Mouse (Mus musculus): ENCODE data around the gene Bag2.
"Not testable (repeated sequence)": the region's sequence is repeated elsewhere in the genome, so short reads cannot be mapped to it uniquely, and the experiment has no call there.

Gene Bag2

DNA sequence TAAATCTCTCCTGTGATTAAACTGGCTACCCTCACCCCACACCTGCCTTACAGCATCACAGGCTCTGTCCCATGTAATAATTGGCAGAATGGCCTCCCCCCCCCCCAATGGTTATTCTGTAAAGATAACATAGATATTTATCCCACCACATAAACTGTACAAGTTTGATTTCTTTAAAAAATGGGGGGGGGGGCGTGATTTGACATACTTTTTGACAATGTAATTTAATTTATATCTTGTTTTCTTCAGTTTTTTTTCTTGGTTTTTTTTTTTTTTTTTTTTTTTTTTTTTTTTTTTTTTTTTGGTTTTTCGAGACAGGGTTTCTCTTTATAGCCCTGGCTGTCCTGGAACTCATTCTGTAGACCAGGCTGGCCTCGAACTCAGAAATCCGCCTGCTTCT lies 7.9 kb downstream of the Bag2 start:
- in situ Hi-C loops (cut with MboI), result not testable (repeated sequence)

DNA sequence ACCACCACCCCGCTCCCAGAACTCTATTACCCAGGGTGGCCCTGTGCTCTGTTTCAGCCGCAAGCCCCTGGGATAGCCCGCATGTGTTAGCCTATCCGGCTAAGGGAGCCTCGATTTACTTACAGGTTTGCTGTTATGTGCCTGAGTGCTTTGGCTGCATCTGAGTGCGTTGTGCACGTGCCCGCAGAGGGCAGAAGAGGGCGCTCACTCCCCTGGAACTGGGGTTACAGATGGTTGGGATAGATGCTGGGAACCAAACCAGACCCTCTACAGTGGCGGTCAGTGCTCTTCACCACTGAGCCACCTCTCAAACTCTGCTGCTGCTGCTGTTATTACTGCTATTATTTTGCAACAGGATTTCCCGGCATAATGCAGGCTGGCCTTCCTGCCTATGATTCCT lies 8.5 kb downstream of the Bag2 start:
- in situ Hi-C loops (cut with MboI), result no loop called here

DNA sequence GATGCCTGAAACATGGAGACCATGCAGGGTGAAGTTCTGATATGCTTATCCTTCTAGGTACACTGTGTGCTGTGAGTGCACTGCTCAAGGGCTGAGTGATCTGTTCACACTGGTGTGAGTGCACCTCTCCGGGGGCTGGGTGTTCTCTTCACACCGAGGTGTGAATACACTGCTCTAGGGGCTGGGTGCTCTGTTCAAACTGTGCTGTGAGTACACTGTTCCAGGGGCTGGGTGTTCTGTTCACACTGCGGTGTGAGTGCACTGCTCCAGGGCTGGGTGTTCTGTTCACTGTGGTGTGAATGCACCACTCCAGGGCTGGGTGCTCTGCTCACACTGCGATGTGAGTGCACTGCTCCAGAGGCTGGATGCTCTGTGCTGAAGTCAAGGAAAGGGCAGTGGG lies 11.7 kb downstream of the Bag2 start:
- in situ Hi-C loops (cut with MboI), result no loop called here

DNA sequence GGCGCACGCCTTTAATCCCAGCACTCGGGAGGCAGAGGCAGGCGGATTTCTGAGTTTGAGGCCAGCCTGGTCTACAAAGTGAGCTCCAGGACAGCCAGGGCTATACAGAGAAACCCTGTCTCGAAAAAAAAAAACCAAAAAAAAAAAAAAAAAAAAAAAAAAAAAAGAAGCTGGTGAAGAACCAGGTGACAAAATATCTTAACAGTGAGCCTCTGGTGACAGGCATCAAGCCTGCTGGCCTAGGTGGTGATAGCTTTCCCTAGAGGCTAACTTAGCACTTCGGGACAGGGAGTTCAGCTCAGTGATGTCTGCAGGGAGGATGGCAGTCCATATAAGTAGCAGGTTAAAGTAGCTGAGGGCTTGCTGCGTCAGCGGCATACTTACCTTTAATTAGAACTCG lies 12.8 kb downstream of the Bag2 start:
- in situ Hi-C loops (cut with MboI), result not testable (repeated sequence)

DNA sequence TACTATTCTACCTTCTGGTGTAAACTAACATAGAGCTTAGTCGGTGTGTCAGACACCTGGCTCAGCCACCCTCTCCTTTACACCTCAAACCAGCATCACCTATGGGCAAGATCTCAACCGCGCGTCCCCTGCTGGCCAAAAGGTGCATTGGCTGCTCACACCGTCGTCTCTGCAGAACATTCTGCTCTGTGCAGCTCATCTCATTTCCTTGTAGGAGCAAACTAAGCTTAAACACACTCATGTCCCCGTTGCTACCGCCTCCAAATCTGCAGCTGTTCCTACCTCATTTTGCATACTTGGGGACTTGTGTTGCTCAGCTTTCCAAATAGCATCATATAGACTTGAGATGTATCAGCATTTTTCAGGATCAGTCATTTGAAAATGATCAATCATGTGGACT lies 14.7 kb downstream of the Bag2 start:
- in situ Hi-C loops (cut with MboI), result no loop called here

DNA sequence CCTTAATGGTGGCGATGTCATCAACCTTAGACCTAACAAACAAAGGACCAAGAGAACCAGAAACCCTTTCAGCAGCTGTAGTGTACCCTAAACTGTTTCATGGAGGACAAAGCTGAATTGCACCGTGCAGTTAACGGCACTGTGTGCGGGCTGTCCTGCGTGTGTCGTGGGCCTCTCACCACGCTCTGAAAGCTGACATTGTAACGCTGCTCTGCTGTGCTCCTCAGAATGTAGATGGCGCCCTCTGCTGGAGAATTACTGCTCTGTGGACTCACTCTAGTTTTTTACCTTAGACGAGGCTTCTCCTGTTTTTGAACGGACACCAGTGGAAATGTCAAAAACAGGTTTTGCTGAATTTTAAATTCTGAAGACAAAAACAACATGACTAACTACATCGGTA lies 18.3 kb downstream of the Bag2 start:
- in situ Hi-C loops (cut with MboI), result no loop called here

DNA sequence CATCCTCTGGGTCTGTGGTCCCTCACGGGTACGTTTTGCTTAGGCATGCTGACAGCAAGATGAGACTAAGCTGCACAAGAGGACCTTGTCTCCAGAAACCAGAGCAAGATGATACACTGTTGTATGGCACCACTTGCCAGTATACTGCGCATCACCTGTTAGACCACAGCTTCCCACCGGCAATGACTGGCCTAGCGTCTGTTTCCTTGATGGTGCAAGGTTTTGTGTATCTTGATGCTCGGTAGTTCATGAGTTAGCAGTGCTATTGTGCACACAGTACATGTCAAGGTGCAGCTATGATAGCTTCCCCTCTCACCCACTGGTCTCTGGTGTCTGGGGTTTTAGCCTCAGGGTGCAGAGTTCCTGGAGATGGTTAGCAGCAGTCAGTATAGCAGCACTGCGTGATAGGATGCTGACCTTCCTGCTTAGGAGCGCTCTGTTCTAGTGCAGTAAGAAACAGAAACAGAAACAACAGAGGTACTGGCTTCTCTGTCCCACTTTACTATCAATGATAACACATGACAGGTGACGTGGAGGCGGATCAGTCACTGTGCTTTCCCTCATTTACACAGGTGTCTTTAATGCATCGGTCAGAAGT lies 18.8 kb downstream of the Bag2 start:
- in situ Hi-C loops (cut with MboI), result no loop called here

DNA sequence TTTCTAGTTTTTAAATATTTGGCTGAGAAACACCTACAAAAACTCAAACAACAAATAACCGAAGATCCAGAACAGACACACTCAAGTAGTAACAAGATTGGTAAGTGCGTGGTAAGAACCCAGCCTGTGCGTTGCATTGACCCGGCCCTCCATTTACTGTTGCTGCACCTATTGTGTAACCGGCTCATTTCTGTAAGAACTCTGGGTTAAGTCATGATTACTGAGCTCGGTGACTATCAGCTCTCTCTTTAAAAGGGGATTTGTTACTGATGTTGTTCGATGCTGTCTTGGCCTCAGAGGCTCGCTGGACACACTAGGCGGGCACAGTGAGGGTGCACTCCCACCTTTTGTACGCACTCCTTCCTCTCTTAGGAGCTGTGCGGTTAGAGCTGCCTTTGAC lies 19.3 kb downstream of the Bag2 start:
- in situ Hi-C loops (cut with MboI), result no loop called here

DNA sequence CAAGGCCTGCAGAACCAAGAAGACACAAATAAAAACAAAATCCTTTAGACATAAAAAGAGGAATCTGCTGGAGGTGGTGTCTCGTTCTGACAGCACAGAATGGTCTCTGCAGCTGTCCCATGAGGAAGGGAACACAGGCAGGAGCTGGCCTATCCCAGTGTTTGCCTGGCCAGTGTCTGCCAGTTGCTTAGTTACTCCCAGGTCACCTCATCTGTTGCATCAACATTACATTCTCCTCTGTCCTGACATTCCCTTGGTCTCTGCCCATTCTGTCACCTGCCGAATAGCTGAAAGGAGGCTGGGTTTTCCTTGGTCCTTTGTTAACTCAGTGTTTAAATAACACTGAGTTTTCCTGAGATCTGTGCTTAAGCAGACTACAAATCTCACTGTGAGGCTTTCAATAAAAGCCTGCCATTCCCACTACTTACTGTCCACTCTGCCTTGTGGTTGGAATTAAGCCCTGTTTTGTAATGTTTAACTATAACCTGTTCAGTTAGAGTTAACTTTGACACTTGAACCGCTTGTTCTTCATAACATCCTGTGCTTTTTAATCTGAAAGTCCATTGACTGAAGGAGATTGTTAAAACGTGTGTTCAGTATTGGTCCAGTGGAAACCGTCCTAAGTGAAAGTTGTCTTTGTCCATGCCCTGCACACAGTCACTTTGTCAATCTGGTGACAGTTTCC lies 23.5 kb downstream of the Bag2 start:
- in situ Hi-C loops (cut with MboI), result no loop called here

DNA sequence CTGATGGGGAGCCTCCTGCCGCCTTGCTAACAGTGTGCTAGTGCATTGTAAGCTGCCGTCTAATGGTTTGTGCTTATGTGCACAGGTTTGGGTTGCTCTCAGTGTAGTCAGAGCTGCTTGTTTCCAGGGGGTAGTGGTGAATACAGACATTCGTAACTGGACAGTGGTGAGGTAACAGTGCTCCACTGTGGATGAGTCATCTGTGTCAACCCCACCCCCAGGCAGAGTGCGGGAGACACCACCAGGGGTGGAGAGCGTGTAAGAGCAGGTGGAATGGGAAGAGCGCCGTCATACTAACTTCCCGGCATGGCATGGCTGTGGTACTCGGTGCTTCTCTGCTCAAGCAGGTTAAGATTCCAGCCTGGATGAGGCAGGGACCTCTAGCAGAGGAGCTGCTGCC lies 24.6 kb downstream of the Bag2 start:
- in situ Hi-C loops (cut with MboI), result no loop called here

DNA sequence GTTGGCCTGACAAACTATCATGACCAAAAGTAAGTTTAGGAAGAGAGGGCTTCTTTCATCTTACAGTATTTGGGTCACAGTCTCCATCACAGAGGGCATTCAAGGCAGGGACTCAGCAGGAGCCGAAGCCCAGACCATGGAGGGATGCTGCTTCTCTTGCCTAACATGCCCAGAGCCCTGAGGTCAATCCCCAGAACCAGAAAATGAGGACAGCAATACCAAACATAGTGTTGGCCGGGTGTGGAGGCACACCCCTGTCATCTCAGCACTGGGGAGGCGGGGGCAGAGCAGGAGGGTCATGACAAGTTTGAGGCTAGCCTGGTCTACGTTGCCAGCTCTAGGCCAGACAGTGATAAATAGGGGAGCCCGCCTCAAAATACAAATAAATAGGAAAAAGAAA lies 32.5 kb downstream of the Bag2 start:
- in situ Hi-C loops (cut with MboI), result no loop called here

DNA sequence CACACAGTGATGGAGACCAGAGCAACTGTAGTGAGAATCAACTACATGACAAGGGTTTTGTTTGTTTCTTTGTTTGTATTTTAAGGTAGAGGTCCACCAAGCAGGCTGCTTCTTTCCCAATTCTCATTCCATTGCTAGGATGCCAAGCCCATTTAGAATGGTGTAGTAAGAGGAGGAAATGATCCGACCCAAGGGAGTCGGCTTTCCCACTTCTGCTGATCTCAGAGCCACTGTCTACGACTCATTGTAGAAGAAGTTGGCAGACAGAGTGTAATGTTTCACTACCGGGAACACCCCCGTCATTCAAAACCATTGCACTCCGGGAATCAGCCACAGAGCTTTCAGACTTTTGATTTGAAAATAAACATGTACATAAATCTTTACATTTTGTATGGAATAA lies 33.1 kb downstream of the Bag2 start:
- in situ Hi-C loops (cut with MboI), result no loop called here

DNA sequence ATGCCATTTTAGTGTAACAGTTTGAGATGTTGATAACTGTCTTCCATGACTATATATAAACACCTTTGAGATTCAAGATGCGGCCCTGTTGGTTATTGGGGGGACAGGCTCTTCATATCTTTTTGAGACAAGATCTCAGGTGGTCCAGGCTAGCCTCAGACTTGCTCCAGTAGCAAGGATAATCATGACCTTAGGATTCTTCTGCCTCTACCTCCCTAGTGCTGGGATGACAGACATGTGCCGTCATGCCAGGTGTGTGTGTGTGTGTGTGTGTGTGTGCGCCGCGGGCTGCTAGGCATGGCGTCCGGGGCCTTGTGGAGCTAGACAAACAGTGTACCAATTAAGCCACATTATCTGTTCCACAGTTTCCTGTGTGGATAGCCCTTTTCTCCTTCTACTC lies 36.6 kb downstream of the Bag2 start:
- in situ Hi-C loops (cut with MboI), result no loop called here

DNA sequence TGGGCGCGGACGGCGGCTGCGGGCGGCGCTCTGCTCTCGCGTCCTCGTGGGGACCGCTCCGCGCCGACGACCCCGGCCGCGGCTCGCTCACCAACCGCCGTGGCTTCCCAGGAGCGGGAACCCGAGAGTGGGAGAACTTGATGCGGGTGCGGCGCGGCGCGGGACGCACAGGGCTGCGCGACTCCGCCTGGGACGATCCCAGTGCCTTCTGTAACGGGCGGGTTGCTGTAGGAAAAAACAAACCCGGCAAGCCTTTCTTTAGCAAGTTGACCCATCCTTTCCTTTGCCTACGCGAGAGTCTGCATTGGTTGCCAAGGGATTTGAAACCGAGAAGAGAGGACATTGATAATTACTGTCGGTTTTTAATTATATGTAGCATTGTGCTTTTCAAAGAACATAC lies 37.4 kb downstream of the Bag2 start:
- in situ Hi-C loops (cut with MboI), result no loop called here

DNA sequence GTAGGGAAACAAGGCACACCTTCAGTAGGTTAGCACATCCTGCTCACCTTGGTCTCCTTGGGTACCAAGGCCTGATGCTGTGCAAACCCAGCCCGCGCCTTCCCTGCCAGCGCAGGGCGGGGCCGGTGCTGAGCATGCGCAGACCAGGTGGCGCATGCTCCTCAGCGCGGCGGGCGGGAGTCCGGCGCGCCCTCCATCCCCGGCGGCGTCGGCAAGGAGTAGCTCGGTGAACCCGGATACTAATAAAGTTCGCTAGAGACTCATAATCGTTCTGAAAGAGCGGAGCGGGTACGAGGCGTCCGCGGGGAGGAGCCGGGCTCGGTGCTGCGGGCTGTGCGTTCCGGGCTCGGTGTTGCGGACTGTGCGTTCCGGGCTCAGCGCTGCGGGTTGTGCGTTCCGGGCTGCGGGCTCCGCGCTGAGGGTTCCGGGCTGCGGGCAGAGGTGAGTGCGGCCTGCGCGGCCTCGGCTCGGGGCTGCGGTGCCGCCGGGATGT lies 37.8 kb downstream of the Bag2 start, which contains the start of gene Rab23:
Gene Rab23 (plus strand): TSS at position 155 of the 493 bp plus-strand sequence.
- in situ Hi-C loops (cut with MboI), result no loop called here

DNA sequence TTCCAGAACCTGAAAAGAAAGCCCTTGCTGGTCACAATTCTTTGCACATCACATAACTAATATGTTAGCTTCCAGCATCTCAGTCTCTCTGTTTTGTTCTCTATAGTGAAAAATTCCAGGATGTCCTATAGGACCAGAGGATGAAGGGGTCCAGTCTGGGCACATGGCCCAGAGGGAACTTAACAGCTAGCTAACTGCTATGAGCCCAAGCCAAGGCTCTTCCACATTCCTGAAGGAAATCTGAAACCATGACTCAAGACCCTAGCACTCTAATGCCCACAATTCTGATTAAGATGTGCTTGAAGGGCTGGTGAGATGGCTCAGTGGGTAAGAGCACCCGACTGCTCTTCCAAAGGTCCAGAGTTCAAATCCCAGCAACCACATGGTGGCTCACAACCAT lies 40.0 kb downstream of the Bag2 start:
- in situ Hi-C loops (cut with MboI), result no loop called here

DNA sequence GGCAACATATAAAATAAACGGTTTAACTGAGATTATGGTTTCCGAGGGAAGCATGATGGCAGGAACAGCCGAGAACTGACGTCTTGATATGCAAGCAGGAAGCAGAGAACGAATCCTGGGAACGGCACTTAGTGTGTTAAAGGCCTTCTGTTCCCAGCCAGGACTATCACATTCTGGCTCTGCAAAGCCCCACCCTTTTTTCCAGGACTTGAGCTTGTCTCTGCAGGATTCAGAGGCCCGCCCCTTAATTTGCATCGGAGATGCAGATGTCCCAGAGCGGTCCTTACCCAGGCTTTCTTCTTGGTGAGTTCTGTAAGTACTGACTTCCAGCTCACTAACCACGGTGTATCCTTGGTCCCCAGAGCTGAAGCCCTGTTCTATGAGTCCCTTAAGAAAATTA lies 42.8 kb downstream of the Bag2 start:
- in situ Hi-C loops (cut with MboI), result no loop called here

DNA sequence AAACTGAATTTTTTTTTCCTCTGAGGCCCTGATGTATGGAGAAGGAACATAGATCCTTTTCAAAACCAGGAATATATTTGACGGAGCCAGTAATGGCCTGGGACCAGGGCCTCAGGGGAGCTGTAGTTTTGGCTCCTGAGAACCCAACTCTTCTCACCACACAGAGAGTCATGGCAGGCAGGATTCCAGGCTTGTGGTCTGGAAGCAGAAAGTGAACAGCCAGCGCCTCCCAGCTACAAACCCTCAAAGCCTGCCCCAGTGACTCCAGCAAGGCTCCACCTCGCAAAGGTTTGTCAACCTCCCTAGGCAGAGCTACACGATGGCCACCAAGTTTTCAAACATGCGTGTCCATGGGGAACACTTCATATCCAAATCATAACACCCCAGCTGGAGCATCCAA lies 45.6 kb downstream of the Bag2 start:
- in situ Hi-C loops (cut with MboI), result no loop called here

DNA sequence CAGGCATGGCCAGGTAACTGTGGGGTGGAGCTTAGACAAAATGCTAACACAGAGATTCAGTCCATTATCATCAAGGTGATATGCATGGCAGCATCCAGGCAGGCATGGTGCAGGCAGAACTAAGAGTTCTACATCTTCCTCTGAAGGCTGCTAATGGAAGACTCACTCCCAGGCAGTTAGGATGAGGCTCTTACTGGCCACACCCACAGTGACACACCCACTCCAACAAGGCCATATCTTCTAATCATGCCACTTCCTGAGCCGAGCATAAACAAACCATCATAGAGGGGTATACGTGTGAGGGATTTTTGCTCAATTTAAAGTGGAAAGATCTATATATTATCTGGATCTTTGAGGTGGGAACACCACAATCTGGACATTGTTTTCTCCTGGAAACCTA lies 48.0 kb downstream of the Bag2 start:
- in situ Hi-C loops (cut with MboI), result no loop called here

DNA sequence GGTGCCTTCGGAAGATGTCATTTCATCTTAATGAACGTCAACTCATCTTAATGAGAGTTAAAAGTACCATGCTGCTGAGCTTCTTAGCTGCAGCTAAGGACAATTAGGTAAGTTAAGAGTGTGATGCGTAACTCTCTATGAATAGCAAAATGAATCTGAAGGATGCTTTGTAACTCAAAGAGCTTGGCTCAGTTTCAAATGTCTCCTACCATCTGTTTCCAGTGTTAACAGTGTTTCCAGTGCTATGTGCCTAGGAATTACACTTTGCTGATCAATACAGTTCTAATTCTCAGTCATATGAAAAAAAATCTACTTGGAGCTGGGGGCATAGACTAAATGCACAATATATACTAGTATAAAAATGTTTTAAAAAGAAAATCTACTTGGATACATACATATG lies 56.4 kb downstream of the Bag2 start:
- in situ Hi-C loops (cut with MboI), result no loop called here

DNA sequence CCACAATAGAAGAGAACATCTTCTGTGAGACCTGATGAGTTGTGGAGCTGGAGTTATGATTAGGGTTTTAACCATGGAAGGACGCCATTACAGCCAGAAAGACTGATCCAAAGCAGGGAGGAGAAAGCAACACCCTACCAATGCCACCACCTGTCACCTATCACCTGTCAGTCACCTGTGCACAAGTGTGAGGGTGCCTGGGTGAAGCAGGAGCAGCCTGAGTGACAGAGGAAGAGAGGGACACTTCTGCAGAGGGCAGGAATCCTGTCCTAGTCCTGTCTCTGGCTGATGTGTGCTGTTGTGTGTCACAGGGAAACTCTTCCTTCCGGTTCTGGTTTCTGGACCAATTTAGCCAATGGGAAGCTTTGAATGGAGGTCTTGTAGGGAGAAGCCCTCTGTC lies 61.6 kb downstream of the Bag2 start:
- in situ Hi-C loops (cut with MboI), result no loop called here

All from mature B cell (primary cell).